Mouse (Mus musculus): ENCODE measurements around the gene Rasip1. TPM values are rescaled to one million over a fixed set of nuclear protein-coding genes. Genes with fewer than 3 reads are reported as not detected.
A peak's percentile ranks its signal among the peaks of the same experiment; 100 is the strongest.

Gene Rasip1
- polyA plus RNA-seq (2012; ENCODE audit: insufficient read depth, low replicate concordance): 0.36 TPM in 1 of 2 replicates, not detected in the other

- Histone ChIP-seq H3K4me3 (replicated peaks) (peak within 1 kb of the TSS; percentile 91), H3K27me3 (replicated peaks) (peaks cover 83% of the 10 kb centered on the region), H3K9me3 (peaks cover 34% of the 10 kb centered on the region), H3K4me1 (peaks cover 33% of the 10 kb centered on the region), H3K36me3 (replicated peaks; ENCODE audit: low read length) (no peaks in the 10 kb centered on the region)
- TF ChIP-seq GATA1 (IDR thresholded peaks at IDR 0.05; ENCODE audit: borderline replicate concordance, low read length): no peak
- TF ChIP-seq FLI1 (IDR thresholded peaks at IDR 0.05; ENCODE audit: low read length): no peak
These were observed at the start of gene Rasip1 for GRCm38 (mm10) chr7:45627261-45627660. Gene Rasip1 (plus strand): TSS chr7:45627488.

DNA sequence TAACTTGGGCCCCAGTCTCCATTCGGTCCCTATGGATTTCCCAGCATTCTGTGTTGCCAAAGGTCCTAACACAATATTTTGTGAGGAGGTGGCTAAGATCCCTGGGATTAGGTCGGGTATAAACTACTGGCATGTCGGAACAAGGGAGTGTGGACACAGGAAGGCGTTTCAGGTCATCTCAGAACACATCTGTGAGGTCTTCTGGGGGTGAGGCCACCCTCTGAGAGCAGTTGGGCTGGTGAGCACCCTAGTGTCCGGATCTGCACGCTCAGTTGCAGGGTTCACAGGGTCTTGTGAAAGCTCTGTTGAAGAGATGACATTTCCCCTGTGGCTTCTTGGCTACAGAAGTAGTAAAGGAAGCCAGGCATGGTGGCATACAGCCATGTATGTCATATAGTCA, 41.4 kb upstream of the Rasip1 start:
- peaks cover 91% of the 10 kb centered on the region for H3K36me3 ChIP-seq (replicated peaks; ENCODE audit: low read length)
- no peak for TF ChIP-seq GATA1 (IDR thresholded peaks at IDR 0.05; ENCODE audit: borderline replicate concordance, low read length)
- TF ChIP-seq FLI1 (IDR thresholded peaks at IDR 0.05; ENCODE audit: low read length): no peak
- H3K4me3 ChIP-seq (replicated peaks): no peak overlapping the region
- H3K9me3 ChIP-seq: no peaks in the 10 kb centered on the region; the same call in 1 of the 2 replicates
- H3K4me1 ChIP-seq: peaks cover 11% of the 10 kb centered on the region
- no peaks in the 10 kb centered on the region for H3K27me3 ChIP-seq (replicated peaks)

GRCm38 (mm10) chr7:45587631-45588592, 39.4 kb upstream of the Rasip1 start:
- Histone ChIP-seq H3K4me1 (peaks cover 18% of the 10 kb centered on the region), H3K9me3 (no peaks in the 10 kb centered on the region; the same call in 1 of the 2 replicates), H3K27me3 (replicated peaks) (no peaks in the 10 kb centered on the region), H3K36me3 (replicated peaks; ENCODE audit: low read length) (peaks cover 76% of the 10 kb centered on the region), H3K4me3 (replicated peaks) (no peak overlapping the region)
- no peak for TF ChIP-seq FLI1 (IDR thresholded peaks at IDR 0.05; ENCODE audit: low read length)
- TF ChIP-seq GATA1 (IDR thresholded peaks at IDR 0.05; ENCODE audit: borderline replicate concordance, low read length): no peak

GRCm38 (mm10) chr7:45589173-45589572, 38.1 kb upstream of the Rasip1 start:
- no peaks in the 10 kb centered on the region for H3K27me3 ChIP-seq (replicated peaks)
- peaks cover 68% of the 10 kb centered on the region for H3K36me3 ChIP-seq (replicated peaks; ENCODE audit: low read length)
- peaks cover 22% of the 10 kb centered on the region for H3K4me1 ChIP-seq
- H3K4me3 ChIP-seq (replicated peaks): peak overlapping the region; percentile 90
- no peak for TF ChIP-seq FLI1 (IDR thresholded peaks at IDR 0.05; ENCODE audit: low read length)
- no peak for TF ChIP-seq GATA1 (IDR thresholded peaks at IDR 0.05; ENCODE audit: borderline replicate concordance, low read length)
- no peaks in the 10 kb centered on the region; the same call in 1 of the 2 replicates for H3K9me3 ChIP-seq

GRCm38 (mm10) chr7:45589898-45590297, 37.4 kb upstream of the Rasip1 start:
- Histone ChIP-seq H3K9me3 (no peaks in the 10 kb centered on the region; the same call in 1 of the 2 replicates), H3K4me1 (peaks cover 24% of the 10 kb centered on the region), H3K27me3 (replicated peaks) (no peaks in the 10 kb centered on the region), H3K36me3 (replicated peaks; ENCODE audit: low read length) (peaks cover 60% of the 10 kb centered on the region), H3K4me3 (replicated peaks) (no peak overlapping the region)
- TF ChIP-seq FLI1 (IDR thresholded peaks at IDR 0.05; ENCODE audit: low read length) (no peak), GATA1 (IDR thresholded peaks at IDR 0.05; ENCODE audit: borderline replicate concordance, low read length) (no peak)

DNA sequence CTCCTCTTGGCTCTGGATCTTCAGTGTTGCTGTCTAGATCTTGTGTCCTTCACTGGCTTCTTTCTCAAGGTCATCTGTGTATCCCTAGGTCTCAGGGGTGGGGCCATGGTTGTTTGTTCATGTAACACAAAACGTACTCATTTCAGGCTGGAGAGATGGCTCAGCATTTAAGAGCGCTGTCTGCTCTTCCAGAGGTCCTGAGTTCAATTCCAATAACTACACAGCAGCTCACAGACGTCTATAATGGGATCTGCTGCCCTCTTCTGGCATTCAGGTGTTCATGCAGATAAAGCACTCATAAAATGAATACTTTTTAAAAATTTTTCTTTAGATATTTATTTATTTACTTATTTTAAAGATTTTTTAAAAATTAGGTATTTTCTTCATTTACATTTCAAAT, 36.4 kb upstream of the Rasip1 start:
- H3K27me3 ChIP-seq (replicated peaks): peaks cover 9% of the 10 kb centered on the region
- peaks cover 31% of the 10 kb centered on the region for H3K4me1 ChIP-seq
- H3K4me3 ChIP-seq (replicated peaks): no peak overlapping the region
- TF ChIP-seq FLI1 (IDR thresholded peaks at IDR 0.05; ENCODE audit: low read length) (no peak), GATA1 (IDR thresholded peaks at IDR 0.05; ENCODE audit: borderline replicate concordance, low read length) (no peak)
- H3K36me3 ChIP-seq (replicated peaks; ENCODE audit: low read length): peaks cover 51% of the 10 kb centered on the region
- no peaks in the 10 kb centered on the region; the same call in 1 of the 2 replicates for H3K9me3 ChIP-seq

DNA sequence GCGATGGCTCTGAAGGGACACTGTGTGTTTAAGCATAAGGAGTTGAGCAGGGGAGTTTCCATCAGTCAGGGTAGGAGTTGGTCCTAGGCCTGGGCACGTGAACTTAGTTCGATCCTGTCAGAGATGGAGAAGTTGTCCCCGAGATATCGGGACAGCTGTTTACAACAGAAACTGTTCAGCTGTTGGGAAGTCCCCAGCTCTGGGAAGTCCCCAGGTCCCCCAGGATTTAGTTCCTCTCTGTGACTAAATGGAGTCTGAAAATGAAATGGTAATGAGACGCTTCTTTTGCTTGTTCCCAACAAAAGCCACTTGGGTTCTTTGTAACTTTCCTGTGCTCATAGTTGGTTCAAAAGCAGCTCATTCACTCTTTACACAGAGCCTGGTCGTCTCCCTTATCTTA, 35.4 kb upstream of the Rasip1 start:
- Histone ChIP-seq H3K4me1 (peaks cover 41% of the 10 kb centered on the region), H3K9me3 (no peaks in the 10 kb centered on the region), H3K36me3 (replicated peaks; ENCODE audit: low read length) (peaks cover 41% of the 10 kb centered on the region), H3K4me3 (replicated peaks) (no peak overlapping the region), H3K27me3 (replicated peaks) (peaks cover 15% of the 10 kb centered on the region)
- no peak for TF ChIP-seq FLI1 (IDR thresholded peaks at IDR 0.05; ENCODE audit: low read length)
- TF ChIP-seq GATA1 (IDR thresholded peaks at IDR 0.05; ENCODE audit: borderline replicate concordance, low read length): no peak

GRCm38 (mm10) chr7:45593118-45593815, 34.0 kb upstream of the Rasip1 start:
- H3K9me3 ChIP-seq: no peaks in the 10 kb centered on the region
- H3K27me3 ChIP-seq (replicated peaks): peaks cover 23% of the 10 kb centered on the region
- H3K4me1 ChIP-seq: peaks cover 51% of the 10 kb centered on the region
- peaks cover 27% of the 10 kb centered on the region for H3K36me3 ChIP-seq (replicated peaks; ENCODE audit: low read length)
- TF ChIP-seq GATA1 (IDR thresholded peaks at IDR 0.05; ENCODE audit: borderline replicate concordance, low read length): no peak
- no peak for TF ChIP-seq FLI1 (IDR thresholded peaks at IDR 0.05; ENCODE audit: low read length)
- H3K4me3 ChIP-seq (replicated peaks): no peak overlapping the region

GRCm38 (mm10) chr7:45595176-45595575, 32.1 kb upstream of the Rasip1 start:
- Histone ChIP-seq H3K36me3 (replicated peaks; ENCODE audit: low read length) (peaks cover 9% of the 10 kb centered on the region), H3K4me3 (replicated peaks) (no peak overlapping the region), H3K27me3 (replicated peaks) (peaks cover 29% of the 10 kb centered on the region), H3K9me3 (no peaks in the 10 kb centered on the region), H3K4me1 (peaks cover 42% of the 10 kb centered on the region)
- TF ChIP-seq GATA1 (IDR thresholded peaks at IDR 0.05; ENCODE audit: borderline replicate concordance, low read length) (no peak), FLI1 (IDR thresholded peaks at IDR 0.05; ENCODE audit: low read length) (no peak)
